Mouse (Mus musculus): ENCODE measurements around the gene Ugcg. TPM values are rescaled to one million over a fixed set of nuclear protein-coding genes. Genes with fewer than 3 reads are reported as not detected.

Ugcg gene
- polyA plus RNA-seq, 1 experiment from 2014 or later: 12.8 TPM

DNA sequence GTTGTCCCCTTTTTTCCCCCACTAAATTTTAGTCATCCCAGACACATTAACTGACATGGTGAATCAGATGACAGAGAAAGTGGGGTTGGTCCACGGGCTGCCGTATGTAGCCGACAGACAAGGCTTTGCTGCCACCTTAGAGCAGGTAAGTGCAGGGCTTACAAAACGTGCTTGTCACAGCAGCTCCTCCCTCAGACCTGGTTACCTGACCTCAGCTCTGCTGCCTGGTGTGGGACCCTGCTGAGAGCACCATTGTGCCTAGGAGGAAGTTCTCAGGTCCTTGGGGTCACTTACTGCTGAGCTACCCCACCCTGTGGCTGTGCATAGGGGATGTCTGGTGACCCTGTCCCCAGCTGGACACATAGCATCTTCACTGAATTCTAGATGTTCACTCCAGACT is 24.8 kb downstream of the Ugcg start:
- no peaks in the 10 kb centered on the region for H3K4me1 ChIP-seq (ENCODE audit: control insufficient read depth, insufficient read depth, low read length)
- 0 out of 2 replicates have a peak, but pooled peaks cover 2% of the 10 kb centered on the region for H3K36me3 ChIP-seq (ENCODE audit: control insufficient read depth, insufficient read depth, low read length)
- WGBS: 77% methylated on average over 4 of the region's 4 CpGs
- no peak overlapping the region for H3K4me3 ChIP-seq (ENCODE audit: low read depth, low read length)
- H3K27me3 ChIP-seq (ENCODE audit: control insufficient read depth, insufficient read depth, low read length): no peaks in the 10 kb centered on the region
- DNase-seq (ENCODE audit: low spot score, missing footprints) (no peak), ATAC-seq (ENCODE audit: low FRiP score) (no peak)
- H3K4me2 ChIP-seq: no peak overlapping the region
- H3K9me3 ChIP-seq (ENCODE audit: control insufficient read depth, low read length): no peaks in the 10 kb centered on the region
- no peak overlapping the region for H3K27ac ChIP-seq (ENCODE audit: low read depth, low read length)
- no peak overlapping the region for H3K9ac ChIP-seq (ENCODE audit: low read length)

DNA sequence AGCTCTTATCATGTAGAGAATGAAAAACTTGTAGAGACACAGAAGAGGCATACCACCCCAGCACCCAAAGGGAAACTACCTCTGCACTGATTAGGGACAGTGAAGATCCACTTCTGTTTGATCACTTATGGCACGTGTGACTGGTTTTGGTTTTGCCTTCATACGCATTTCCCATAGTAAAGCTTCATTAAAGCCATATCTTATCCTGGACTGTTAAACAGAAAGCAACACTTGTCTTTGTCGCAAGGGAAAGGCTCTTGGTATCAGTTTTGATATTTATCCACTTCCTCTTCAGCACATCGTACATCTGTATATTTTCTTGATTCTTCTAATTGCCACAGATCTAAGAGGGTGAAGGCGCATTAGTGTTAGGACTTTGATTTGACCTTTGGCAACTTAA is 25.6 kb downstream of the Ugcg start:
- Histone ChIP-seq H3K4me1 (ENCODE audit: control insufficient read depth, insufficient read depth, low read length) (no peaks in the 10 kb centered on the region), H3K4me2 (no peak overlapping the region), H3K27ac (ENCODE audit: low read depth, low read length) (no peak overlapping the region), H3K9ac (ENCODE audit: low read length) (no peak overlapping the region), H3K4me3 (ENCODE audit: low read depth, low read length) (no peak overlapping the region), H3K9me3 (ENCODE audit: control insufficient read depth, low read length) (no peaks in the 10 kb centered on the region), H3K27me3 (ENCODE audit: control insufficient read depth, insufficient read depth, low read length) (no peaks in the 10 kb centered on the region), H3K36me3 (ENCODE audit: control insufficient read depth, insufficient read depth, low read length) (peaks cover 2% of the 10 kb centered on the region; the same call in 1 of the 2 replicates)
- DNase-seq (ENCODE audit: low spot score, missing footprints) (no peak), ATAC-seq (ENCODE audit: low FRiP score) (no peak)
- WGBS: 96% methylated on average over 5 of the region's 5 CpGs

GRCm38 (mm10) chr4:59215585-59215984 is 26.5 kb downstream of the Ugcg start:
- no peak for ATAC-seq (ENCODE audit: low FRiP score)
- no peak overlapping the region for H3K4me3 ChIP-seq (ENCODE audit: low read depth, low read length)
- H3K4me2 ChIP-seq: no peak overlapping the region
- no peaks in the 10 kb centered on the region for H3K27me3 ChIP-seq (ENCODE audit: control insufficient read depth, insufficient read depth, low read length)
- no peaks in the 10 kb centered on the region for H3K9me3 ChIP-seq (ENCODE audit: control insufficient read depth, low read length)
- no peaks in the 10 kb centered on the region for H3K4me1 ChIP-seq (ENCODE audit: control insufficient read depth, insufficient read depth, low read length)
- DNase-seq (ENCODE audit: low spot score, missing footprints): no peak
- H3K36me3 ChIP-seq (ENCODE audit: control insufficient read depth, insufficient read depth, low read length): peaks cover 2% of the 10 kb centered on the region; the same call in 1 of the 2 replicates
- H3K27ac ChIP-seq (ENCODE audit: low read depth, low read length): no peak overlapping the region
- no peak overlapping the region for H3K9ac ChIP-seq (ENCODE audit: low read length)
- 89% methylated on average over 3 of the region's 3 CpGs for WGBS

DNA sequence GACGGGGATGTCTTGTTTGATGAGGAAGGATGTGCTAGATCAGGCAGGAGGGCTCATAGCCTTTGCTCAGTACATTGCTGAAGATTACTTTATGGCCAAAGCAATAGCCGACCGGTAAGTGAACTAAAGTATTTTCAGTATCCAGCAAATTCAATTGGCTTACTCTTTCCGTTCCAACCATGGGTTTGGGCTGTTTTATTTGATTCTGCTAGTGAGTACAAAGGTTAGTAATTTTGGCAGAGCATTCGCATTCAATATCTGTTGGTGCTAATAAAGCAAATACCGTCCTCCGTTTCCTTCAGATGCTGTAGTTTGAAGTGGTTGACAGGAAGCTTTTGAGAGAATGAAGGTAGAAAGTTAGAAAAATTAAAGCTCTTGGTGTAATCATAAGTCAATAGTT is 28.0 kb downstream of the Ugcg start:
- H3K27me3 ChIP-seq (ENCODE audit: control insufficient read depth, insufficient read depth, low read length): no peaks in the 10 kb centered on the region
- ATAC-seq (ENCODE audit: low FRiP score) (no peak), DNase-seq (ENCODE audit: low spot score, missing footprints) (no peak)
- no peak overlapping the region for H3K27ac ChIP-seq (ENCODE audit: low read depth, low read length)
- no peaks in the 10 kb centered on the region for H3K9me3 ChIP-seq (ENCODE audit: control insufficient read depth, low read length)
- H3K4me3 ChIP-seq (ENCODE audit: low read depth, low read length): no peak overlapping the region
- no peak overlapping the region for H3K9ac ChIP-seq (ENCODE audit: low read length)
- WGBS: 98% methylated on average over 7 of the region's 7 CpGs
- H3K36me3 ChIP-seq (ENCODE audit: control insufficient read depth, insufficient read depth, low read length): peaks cover 5% of the 10 kb centered on the region; the same call in 1 of the 2 replicates
- H3K4me2 ChIP-seq: no peak overlapping the region
- H3K4me1 ChIP-seq (ENCODE audit: control insufficient read depth, insufficient read depth, low read length): no peaks in the 10 kb centered on the region

- Histone ChIP-seq H3K9me3 (ENCODE audit: control insufficient read depth, low read length) (no peaks in the 10 kb centered on the region), H3K4me3 (ENCODE audit: low read depth, low read length) (no peak overlapping the region), H3K9ac (ENCODE audit: low read length) (no peak overlapping the region), H3K4me1 (ENCODE audit: control insufficient read depth, insufficient read depth, low read length) (no peaks in the 10 kb centered on the region), H3K36me3 (ENCODE audit: control insufficient read depth, insufficient read depth, low read length) (peaks cover 5% of the 10 kb centered on the region; the same call in 1 of the 2 replicates), H3K27ac (ENCODE audit: low read depth, low read length) (no peak overlapping the region), H3K4me2 (no peak overlapping the region), H3K27me3 (ENCODE audit: control insufficient read depth, insufficient read depth, low read length) (no peaks in the 10 kb centered on the region)
- 92% methylated on average over 7 of the region's 7 CpGs for WGBS
- no peak for DNase-seq (ENCODE audit: low spot score, missing footprints)
- no peak for ATAC-seq (ENCODE audit: low FRiP score)
Observed at GRCm38 (mm10) chr4:59218154-59218553, 29.1 kb downstream of the Ugcg start.

- DNase-seq (ENCODE audit: low spot score, missing footprints) (no peak), ATAC-seq (ENCODE audit: low FRiP score) (no peak)
- Histone ChIP-seq H3K9me3 (ENCODE audit: control insufficient read depth, low read length) (no peaks in the 10 kb centered on the region), H3K4me1 (ENCODE audit: control insufficient read depth, insufficient read depth, low read length) (no peaks in the 10 kb centered on the region), H3K4me2 (no peak overlapping the region), H3K36me3 (ENCODE audit: control insufficient read depth, insufficient read depth, low read length) (peaks cover 5% of the 10 kb centered on the region; the same call in 1 of the 2 replicates), H3K4me3 (ENCODE audit: low read depth, low read length) (no peak overlapping the region), H3K27ac (ENCODE audit: low read depth, low read length) (no peak overlapping the region), H3K27me3 (ENCODE audit: control insufficient read depth, insufficient read depth, low read length) (no peaks in the 10 kb centered on the region), H3K9ac (ENCODE audit: low read length) (no peak overlapping the region)
- WGBS: 95% methylated on average over 9 of the region's 9 CpGs
Observed at GRCm38 (mm10) chr4:59222226-59222625, 33.2 kb downstream of the Ugcg start.

- DNase-seq (ENCODE audit: low spot score, missing footprints): no peak
- H3K9ac ChIP-seq (ENCODE audit: low read length): no peak overlapping the region
- no peaks in the 10 kb centered on the region for H3K27me3 ChIP-seq (ENCODE audit: control insufficient read depth, insufficient read depth, low read length)
- no peaks in the 10 kb centered on the region for H3K4me1 ChIP-seq (ENCODE audit: control insufficient read depth, insufficient read depth, low read length)
- no peak overlapping the region for H3K27ac ChIP-seq (ENCODE audit: low read depth, low read length)
- peaks cover 3% of the 10 kb centered on the region; the same call in 1 of the 2 replicates for H3K36me3 ChIP-seq (ENCODE audit: control insufficient read depth, insufficient read depth, low read length)
- no peak for ATAC-seq (ENCODE audit: low FRiP score)
- no peak overlapping the region for H3K4me3 ChIP-seq (ENCODE audit: low read depth, low read length)
- no peak overlapping the region for H3K4me2 ChIP-seq
- no peaks in the 10 kb centered on the region for H3K9me3 ChIP-seq (ENCODE audit: control insufficient read depth, low read length)
- WGBS: 93% methylated on average over 5 of the region's 5 CpGs
Observed at GRCm38 (mm10) chr4:59223055-59223615, 34.1 kb downstream of the Ugcg start.

- ATAC-seq (ENCODE audit: low FRiP score) (no peak), DNase-seq (ENCODE audit: low spot score, missing footprints) (no peak)
- Histone ChIP-seq H3K27me3 (ENCODE audit: control insufficient read depth, insufficient read depth, low read length) (no peaks in the 10 kb centered on the region), H3K4me1 (ENCODE audit: control insufficient read depth, insufficient read depth, low read length) (no peaks in the 10 kb centered on the region), H3K36me3 (ENCODE audit: control insufficient read depth, insufficient read depth, low read length) (peaks cover 3% of the 10 kb centered on the region; the same call in 1 of the 2 replicates), H3K4me3 (ENCODE audit: low read depth, low read length) (no peak overlapping the region), H3K9me3 (ENCODE audit: control insufficient read depth, low read length) (no peaks in the 10 kb centered on the region), H3K4me2 (no peak overlapping the region), H3K27ac (ENCODE audit: low read depth, low read length) (no peak overlapping the region), H3K9ac (ENCODE audit: low read length) (no peak overlapping the region)
- WGBS: 93% methylated on average over 4 of the region's 4 CpGs
Observed at GRCm38 (mm10) chr4:59224889-59225288, 35.8 kb downstream of the Ugcg start.

DNA sequence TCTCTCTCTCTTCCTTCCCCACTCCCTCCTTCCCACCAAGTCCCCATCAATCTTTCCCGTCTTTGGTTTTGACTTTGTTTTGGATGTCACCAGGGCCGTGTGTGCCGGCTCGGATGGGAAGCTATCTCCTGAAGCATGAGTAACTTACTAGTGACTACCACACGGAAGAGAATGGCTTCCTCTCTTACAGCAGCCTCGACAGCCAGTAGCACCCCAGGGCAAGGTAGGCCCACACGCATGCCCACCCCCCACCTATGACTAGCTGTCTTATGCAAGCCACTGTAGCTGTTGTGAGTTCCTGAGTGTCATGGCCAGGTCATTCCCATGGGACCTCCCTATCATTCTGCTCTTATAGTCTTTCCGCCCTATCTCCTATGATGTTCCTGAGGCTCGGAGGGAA is 38.0 kb downstream of the Ugcg start:
- no peaks in the 10 kb centered on the region for H3K4me1 ChIP-seq (ENCODE audit: control insufficient read depth, insufficient read depth, low read length)
- no peak overlapping the region for H3K4me3 ChIP-seq (ENCODE audit: low read depth, low read length)
- no peak overlapping the region for H3K9ac ChIP-seq (ENCODE audit: low read length)
- no peaks in the 10 kb centered on the region; the same call in 1 of the 2 replicates for H3K36me3 ChIP-seq (ENCODE audit: control insufficient read depth, insufficient read depth, low read length)
- no peaks in the 10 kb centered on the region for H3K27me3 ChIP-seq (ENCODE audit: control insufficient read depth, insufficient read depth, low read length)
- H3K4me2 ChIP-seq: no peak overlapping the region
- ATAC-seq (ENCODE audit: low FRiP score): no peak
- H3K27ac ChIP-seq (ENCODE audit: low read depth, low read length): no peak overlapping the region
- DNase-seq (ENCODE audit: low spot score, missing footprints): peak; percentile 54
- WGBS: 95% methylated on average over 9 of the region's 9 CpGs
- no peaks in the 10 kb centered on the region for H3K9me3 ChIP-seq (ENCODE audit: control insufficient read depth, low read length)
